Mouse (Mus musculus) yolk sac, embryonic 10.5 days (tissue): ENCODE measurements at regions not wholly inside any gene's neighbourhood (a gene's known extent, or its start where the extent isn't known, plus 50 kb on each side); places are given as distances from the start of the nearest gene placed in this dataset.

Experiments used
- DNase-seq: peaks from one replicate; pipeline ENCODE4 v3.0.0-alpha.2; 2017; ENCODE audit warnings: low spot score

DNA sequence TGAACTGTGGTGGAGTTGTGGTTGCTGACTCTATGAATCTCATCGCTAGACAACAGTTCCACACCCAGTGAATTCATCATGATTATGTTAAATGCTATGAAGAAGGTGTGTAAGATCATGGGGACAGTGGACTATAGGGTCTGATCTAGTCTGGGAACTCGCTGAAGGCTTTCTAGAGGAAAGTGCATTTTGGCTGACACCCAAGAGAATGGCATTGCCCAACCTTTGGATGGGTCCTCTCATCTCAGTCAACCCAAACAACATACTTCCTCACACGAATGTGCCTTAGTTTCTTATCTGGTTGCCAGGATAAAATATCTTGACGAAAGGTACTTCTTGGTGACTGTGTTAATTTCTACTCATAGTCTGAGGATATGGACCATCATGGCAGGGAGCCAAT lies 112.9 kb upstream of the Ado start:
- DNase-seq: no peak

DNA sequence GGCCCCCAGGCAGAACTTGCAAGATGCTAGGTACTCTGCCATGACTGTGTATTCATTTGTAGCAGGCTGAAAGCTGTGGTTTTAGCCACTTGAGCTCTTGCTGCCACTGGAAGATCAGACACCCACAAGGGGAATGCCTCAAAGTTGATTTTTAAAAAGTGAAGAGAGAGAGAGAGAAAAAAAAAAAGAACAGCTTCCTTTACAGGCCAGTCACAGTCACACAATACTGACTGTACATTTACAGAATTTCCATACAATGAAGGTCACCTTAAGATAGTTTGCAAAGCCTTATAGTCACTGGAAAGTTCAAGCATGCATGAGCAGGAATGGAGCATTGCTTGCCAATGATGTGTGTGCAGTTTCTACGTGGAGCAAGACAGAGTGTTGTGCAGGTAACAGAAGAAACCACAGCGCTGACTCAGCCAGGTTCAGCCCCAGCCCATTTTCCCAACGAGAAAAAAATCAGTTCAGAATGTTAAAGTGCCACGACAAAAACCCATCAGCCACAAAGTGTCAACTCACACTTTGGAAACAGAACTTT lies 109.3 kb upstream of the Ado start:
- no peak for DNase-seq

DNA sequence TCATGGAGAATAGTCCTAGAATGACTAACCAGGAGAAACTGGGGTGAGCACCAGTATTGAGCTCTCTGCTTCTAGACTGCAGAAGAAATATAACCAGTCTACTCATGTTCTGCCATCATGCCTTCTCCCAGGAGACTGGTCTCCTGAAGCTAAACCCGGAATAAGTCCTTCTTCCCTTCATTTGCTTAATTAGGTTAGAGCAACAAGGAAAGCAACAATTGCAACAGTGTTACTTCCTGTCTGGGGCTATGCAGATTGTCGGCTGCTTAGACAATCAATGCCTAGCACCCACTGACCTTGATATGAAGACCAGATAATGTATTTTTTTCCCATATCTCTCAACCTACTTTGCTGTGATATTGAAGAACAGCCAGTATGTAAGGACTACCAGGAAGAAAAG lies 108.5 kb upstream of the Ado start:
- no peak for DNase-seq

DNA sequence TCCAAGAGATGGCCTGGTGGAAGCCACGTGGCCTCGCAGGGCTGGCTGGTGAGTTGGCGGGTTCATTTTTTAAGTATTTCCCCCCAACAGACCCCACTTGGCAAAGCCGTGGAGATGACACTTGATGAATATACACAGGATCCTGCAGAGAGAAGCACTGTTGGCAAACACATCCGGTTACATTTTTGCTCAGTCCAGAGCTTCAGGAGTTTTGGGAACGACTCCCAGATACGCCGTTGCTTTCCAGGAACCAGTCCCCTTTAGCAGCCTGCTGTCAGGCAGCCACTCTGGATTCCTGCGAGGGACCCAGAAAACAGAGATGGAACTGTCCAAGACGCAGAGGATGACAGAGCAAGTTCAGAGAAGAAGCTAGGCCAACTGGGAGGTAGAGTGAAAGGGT lies 105.8 kb upstream of the Ado start:
- no peak for DNase-seq

DNA sequence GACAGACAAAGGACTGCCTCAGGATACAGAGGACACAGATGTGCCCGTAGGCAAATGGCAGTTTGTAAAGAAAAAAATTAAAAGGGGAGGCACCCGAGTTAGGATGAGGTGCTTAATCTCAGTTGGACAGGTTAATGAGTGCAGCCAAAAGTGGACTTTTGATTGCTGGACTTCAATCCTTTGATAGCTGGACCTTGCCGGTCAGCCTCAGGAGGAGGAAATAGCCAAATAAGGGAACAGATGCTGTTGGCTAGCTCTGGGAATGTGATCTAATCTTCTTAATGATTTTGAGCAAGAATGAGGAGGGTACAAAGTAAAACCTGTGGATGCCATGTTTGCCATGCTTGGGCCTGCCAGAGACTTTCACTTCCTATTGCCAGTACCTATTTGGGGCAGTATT lies 103.5 kb upstream of the Ado start:
- no peak for DNase-seq

GRCm38 (mm10) chr10:67651386-67651785 lies 102.6 kb upstream of the Ado start:
- no peak for DNase-seq

- no peak for DNase-seq
Measured at GRCm38 (mm10) chr10:67647777-67648727, 99.3 kb upstream of the Ado start.

DNA sequence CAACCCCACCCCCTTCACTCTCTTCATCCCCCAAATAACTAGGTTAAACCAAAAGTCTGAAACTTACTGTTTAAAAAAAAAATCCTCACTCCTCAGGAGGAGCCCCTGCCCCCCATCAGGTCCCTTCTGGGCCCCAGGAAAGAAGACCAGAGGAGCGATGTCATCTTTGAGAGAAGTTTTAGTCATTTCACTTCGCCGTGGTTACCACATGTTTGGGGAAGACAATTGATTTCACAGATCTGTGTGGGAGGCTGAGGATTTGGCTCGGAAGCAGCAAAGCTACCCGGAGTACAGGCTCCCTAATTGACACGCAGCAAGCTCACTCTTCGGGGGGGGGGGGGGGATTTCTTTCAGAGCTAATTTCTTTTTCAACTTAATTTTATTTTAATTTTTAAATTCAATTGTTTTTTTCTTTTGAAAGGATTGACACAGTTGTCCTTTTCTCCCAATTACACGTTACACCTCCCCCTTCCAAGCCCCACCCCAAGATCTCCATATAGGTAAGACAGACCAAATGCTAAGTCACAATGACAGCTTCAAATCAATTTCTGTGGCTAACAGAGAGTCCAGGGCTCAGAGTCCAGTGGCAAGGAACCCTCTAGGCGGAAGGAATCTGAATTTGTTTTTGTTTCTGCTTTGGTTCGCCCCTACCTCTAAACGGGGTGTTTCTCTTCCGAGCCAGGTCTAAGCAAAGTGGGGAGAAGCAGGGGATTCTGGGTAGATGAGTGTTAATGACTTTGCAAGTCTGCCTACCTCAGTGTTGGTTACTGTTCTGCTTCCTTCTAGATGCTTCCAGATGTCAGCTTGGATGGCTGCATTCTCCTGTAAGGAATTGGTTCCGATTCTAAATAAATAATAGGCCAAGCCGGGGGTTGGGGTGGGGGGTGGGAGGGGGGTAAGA lies 98.2 kb upstream of the Ado start:
- DNase-seq: no peak

- DNase-seq: no peak
Measured at GRCm38 (mm10) chr10:67645821-67646220, 97.1 kb upstream of the Ado start.

DNA sequence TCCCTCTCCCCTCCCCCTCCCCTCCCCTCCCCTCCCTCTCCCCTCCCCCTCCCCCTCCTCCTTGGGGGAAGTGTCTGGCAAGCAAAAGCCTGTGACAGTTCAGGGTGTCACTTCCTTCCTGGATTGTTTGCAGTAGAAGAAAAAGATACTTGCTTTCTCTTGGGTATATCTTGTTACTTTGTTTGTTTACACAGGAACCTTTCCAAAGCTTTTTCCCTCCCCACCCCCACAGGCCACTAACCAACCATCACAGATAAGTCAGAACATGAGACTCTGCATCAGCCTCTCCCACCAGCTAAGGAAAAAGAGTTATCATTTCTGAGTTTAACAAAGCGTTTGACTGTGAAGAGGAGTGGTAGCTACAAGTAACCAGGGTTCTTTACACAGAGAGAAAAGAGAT lies 95.5 kb upstream of the Ado start:
- no peak for DNase-seq

- no peak for DNase-seq
Measured at GRCm38 (mm10) chr10:67643685-67644084, 94.9 kb upstream of the Ado start.

GRCm38 (mm10) chr10:67637339-67637738 lies 88.6 kb upstream of the Ado start:
- no peak for DNase-seq

GRCm38 (mm10) chr10:67636569-67636968 lies 87.8 kb upstream of the Ado start:
- no peak for DNase-seq

DNA sequence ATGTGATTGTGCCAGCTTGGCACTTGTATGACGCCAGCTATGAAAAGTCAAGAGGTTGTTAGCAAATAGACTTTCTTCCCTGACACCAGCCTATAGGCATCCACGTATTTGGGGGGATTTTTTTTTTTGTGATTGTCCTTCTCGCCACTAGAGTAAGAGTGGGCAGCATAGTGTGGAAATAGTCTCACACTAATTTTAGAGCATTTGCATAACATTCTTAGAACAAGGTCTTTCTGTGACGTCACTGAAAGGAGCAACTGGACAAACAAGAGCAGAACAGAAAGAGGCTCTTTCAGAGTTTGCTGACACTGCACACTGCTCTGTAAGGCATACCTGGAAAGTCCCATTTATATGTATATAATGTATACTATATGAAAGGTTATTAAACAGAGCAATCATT lies 86.0 kb upstream of the Ado start:
- no peak for DNase-seq

DNA sequence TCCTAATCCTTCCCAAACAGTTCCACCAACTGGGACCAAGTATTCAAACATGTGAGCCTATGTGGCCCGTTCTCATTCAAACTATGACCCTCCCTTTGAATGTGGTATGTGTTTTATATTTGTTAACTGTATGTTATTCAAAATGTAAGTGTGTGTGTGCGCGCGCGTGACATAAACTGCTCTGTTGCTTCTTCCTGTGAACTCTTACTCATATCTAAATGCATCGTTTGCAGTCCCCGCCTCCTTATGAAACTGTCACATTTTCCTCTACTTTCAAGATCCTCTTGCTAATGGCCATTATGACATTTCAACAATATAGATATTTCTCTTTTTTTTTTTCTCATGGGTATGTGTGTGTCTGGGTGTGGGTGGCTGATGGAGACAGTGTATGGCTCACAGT lies 84.3 kb upstream of the Ado start:
- DNase-seq: no peak

DNA sequence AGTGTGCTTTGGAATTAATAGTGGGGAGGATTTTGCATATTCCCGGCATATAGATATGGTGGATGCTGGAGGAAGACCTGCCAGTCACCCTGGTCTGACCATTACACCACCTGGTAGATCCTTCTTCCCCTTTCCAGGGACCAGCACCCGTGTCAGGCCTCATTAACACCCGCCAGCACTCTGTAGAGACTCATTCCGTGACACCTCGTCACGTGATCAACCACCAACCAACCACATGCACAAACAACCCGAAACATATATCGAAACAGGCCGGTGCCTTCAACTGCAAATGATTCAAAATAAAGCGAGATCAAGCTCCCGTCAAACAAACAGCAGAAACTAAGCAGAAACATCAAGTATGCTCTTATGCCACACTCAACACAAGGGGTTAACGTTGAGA lies 74.6 kb upstream of the Ado start:
- DNase-seq: no peak

DNA sequence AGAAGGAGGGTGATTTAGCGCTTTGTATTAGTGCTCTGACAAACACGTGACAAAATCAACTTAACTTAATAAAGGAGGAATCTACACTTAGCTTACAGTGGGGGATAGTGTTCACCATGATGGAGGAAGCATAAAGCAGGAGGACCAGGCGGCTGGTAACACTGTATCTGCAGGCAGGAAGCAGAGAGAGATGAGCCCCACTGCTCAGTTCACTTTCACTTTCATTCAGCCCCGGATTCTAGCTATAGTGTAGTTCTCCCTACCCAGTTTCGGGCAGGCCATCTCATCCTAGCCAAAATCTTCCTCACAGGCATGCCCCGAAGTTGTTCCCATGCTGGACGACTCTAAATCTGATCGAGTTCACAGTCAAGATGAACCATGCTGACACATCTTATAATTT lies 71.3 kb upstream of the Ado start:
- DNase-seq: no peak

DNA sequence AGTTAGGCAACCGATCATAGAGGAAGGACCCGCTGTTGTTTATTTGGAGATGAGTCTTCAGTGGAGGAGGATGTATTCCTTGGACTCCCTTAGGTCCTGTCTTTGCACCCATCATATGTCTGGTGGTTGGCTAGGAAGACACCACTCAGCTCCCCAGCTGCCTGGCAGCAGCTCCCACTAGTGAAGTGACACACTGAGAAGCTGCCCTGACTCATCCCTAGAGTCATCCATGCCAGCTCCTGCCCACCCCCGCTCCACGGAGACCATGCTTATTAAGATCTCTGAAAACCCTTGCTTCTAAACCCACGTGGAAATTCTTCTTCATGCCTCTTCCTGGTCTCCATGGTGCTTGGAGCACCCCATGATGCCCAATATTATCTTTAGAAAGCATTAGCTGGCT lies 69.4 kb upstream of the Ado start:
- DNase-seq: no peak

GRCm38 (mm10) chr10:67615016-67615415 lies 66.3 kb upstream of the Ado start:
- DNase-seq: no peak

GRCm38 (mm10) chr10:67610689-67611088 lies 61.9 kb upstream of the Ado start:
- no peak for DNase-seq

GRCm38 (mm10) chr10:67608033-67608432 lies 59.3 kb upstream of the Ado start:
- DNase-seq: no peak

- no peak for DNase-seq
Measured at GRCm38 (mm10) chr10:67607297-67608032, 58.7 kb upstream of the Ado start.
